Mouse (Mus musculus) heart, embryonic 11.5 days (tissue): Measurements from ENCODE around the gene Eif4e3. TPM values are rescaled to one million over a fixed set of nuclear protein-coding genes. Genes with fewer than 3 reads are reported as not detected.

Experiments used
- ATAC-seq: fragments of 200-750 bp; cut with Nextera tagmentation; replicated peaks from 2 replicates; pipeline ENCODE4 v1.8.0; 2017; ENCODE audit warnings: moderate library complexity; ENCODE audit not compliant: insufficient number of reproducible peaks, low FRiP score, low TSS enrichment
- H3K27ac ChIP-seq: fragments of 300-500 bp; sonication (generic); 2 replicates; pipeline ENCODE4 v1.5.1; 2014; ENCODE audit warnings: mild to moderate bottlenecking, low read depth, low read length
- H3K27me3 ChIP-seq: fragments of 300-500 bp; sonication (generic); 2 replicates; pipeline ENCODE4 v1.6.1; 2014; ENCODE audit warnings: mild to moderate bottlenecking, low read length, mixed read lengths; ENCODE audit not compliant: control insufficient read depth, insufficient read depth
- H3K36me3 ChIP-seq: fragments of 300-500 bp; sonication (generic); 2 replicates; pipeline ENCODE4 v1.6.1; 2014; ENCODE audit warnings: mild to moderate bottlenecking, low read length, moderate library complexity, mixed read lengths; ENCODE audit not compliant: control insufficient read depth, insufficient read depth
- H3K4me1 ChIP-seq: fragments of 300-500 bp; sonication (generic); 2 replicates; pipeline ENCODE4 v1.6.1; 2014; ENCODE audit warnings: low read length; ENCODE audit not compliant: control insufficient read depth, insufficient read depth
- H3K4me2 ChIP-seq: fragments of 300-500 bp; sonication (generic); 2 replicates; pipeline ENCODE4 v1.6.1; 2014; ENCODE audit warnings: mild to moderate bottlenecking, moderate library complexity
- H3K4me3 ChIP-seq: fragments of 300-500 bp; sonication (generic); 2 replicates; pipeline ENCODE4 v1.5.1; 2014; ENCODE audit warnings: low read depth, low read length
- H3K9ac ChIP-seq: fragments of 300-500 bp; sonication (generic); 2 replicates; pipeline ENCODE4 v1.6.1; 2014; ENCODE audit warnings: mild to moderate bottlenecking, low read depth, low read length, moderate library complexity
- H3K9me3 ChIP-seq: fragments of 300-500 bp; sonication (generic); replicated peaks from 2 replicates; pipeline ENCODE4 v1.6.1; 2016; ENCODE audit warnings: low read length; ENCODE audit not compliant: control insufficient read depth
- WGBS: fragments of 180-500 bp; shearing (Covaris S2); extraction: QIAGEN DNeasy Blood & Tissue Kit; methylation state at CpG from one replicate; pipeline ENCODE4 v1.1.7; 2014; ENCODE audit not compliant: insufficient replicate concordance; 5-methylcytosine and 5-hydroxymethylcytosine counted together
- polyA plus RNA-seq: library from polyadenylated mRNA; unstranded; fragments of >200 nt; fragmentation: Nextera tagmentation; extraction: Ambion mirVana; gene quantifications from 2 replicates; pipeline ENCODE4 v1.2.1, GENCODE M21; 2014

Gene Eif4e3
- polyA plus RNA-seq, 1 experiment from 2014 or later: 6.1 TPM

- no peak overlapping the region for H3K27ac ChIP-seq
- H3K9me3 ChIP-seq: no peaks in the 10 kb centered on the region
- no peak for ATAC-seq
- 44% methylated on average over 10 of the region's 10 CpGs for WGBS
- no peaks in the 10 kb centered on the region for H3K36me3 ChIP-seq
- no peaks in the 10 kb centered on the region for H3K4me1 ChIP-seq
- H3K4me2 ChIP-seq: no peak overlapping the region
- no peaks in the 10 kb centered on the region for H3K27me3 ChIP-seq
- H3K9ac ChIP-seq: no peak overlapping the region
- H3K4me3 ChIP-seq: no peak overlapping the region
These were observed 66.3 kb downstream of the Eif4e3 start for GRCm38 (mm10) chr6:99600168-99600793.

GRCm38 (mm10) chr6:99599651-99600050, 66.9 kb downstream of the Eif4e3 start:
- no peaks in the 10 kb centered on the region for H3K9me3 ChIP-seq
- no peaks in the 10 kb centered on the region for H3K36me3 ChIP-seq
- no peaks in the 10 kb centered on the region for H3K4me1 ChIP-seq
- no peaks in the 10 kb centered on the region for H3K27me3 ChIP-seq
- ATAC-seq: no peak
- no peak overlapping the region for H3K9ac ChIP-seq
- no peak overlapping the region for H3K4me3 ChIP-seq
- H3K27ac ChIP-seq: no peak overlapping the region
- 60% methylated on average over 8 of the region's 8 CpGs for WGBS
- H3K4me2 ChIP-seq: no peak overlapping the region

GRCm38 (mm10) chr6:99599229-99599628, 67.3 kb downstream of the Eif4e3 start:
- no peaks in the 10 kb centered on the region for H3K27me3 ChIP-seq
- 69% methylated on average over 5 of the region's 5 CpGs for WGBS
- H3K4me3 ChIP-seq: no peak overlapping the region
- ATAC-seq: no peak
- no peak overlapping the region for H3K9ac ChIP-seq
- no peak overlapping the region for H3K27ac ChIP-seq
- H3K9me3 ChIP-seq: no peaks in the 10 kb centered on the region
- no peaks in the 10 kb centered on the region for H3K36me3 ChIP-seq
- H3K4me1 ChIP-seq: no peaks in the 10 kb centered on the region
- H3K4me2 ChIP-seq: no peak overlapping the region

GRCm38 (mm10) chr6:99577040-99577439, 89.5 kb downstream of the Eif4e3 start:
- no peak for ATAC-seq
- no peaks in the 10 kb centered on the region for H3K36me3 ChIP-seq
- H3K9ac ChIP-seq: no peak overlapping the region
- no peak overlapping the region for H3K27ac ChIP-seq
- no peak overlapping the region for H3K4me2 ChIP-seq
- H3K4me1 ChIP-seq: no peaks in the 10 kb centered on the region
- no peak overlapping the region for H3K4me3 ChIP-seq
- H3K27me3 ChIP-seq: no peaks in the 10 kb centered on the region
- 53% methylated on average over 6 of the region's 6 CpGs for WGBS
- H3K9me3 ChIP-seq: no peaks in the 10 kb centered on the region

GRCm38 (mm10) chr6:99575633-99576032, 90.9 kb downstream of the Eif4e3 start:
- Histone ChIP-seq H3K4me1 (no peaks in the 10 kb centered on the region), H3K27me3 (no peaks in the 10 kb centered on the region), H3K4me2 (no peak overlapping the region), H3K9ac (no peak overlapping the region), H3K9me3 (no peaks in the 10 kb centered on the region), H3K27ac (no peak overlapping the region), H3K4me3 (no peak overlapping the region), H3K36me3 (no peaks in the 10 kb centered on the region)
- WGBS: 78% methylated on average over 6 of the region's 6 CpGs
- no peak for ATAC-seq

Other genes starting within 250 kb of the Eif4e3 start
- 97.9 and 110 TPM in 2 replicates for gene Foxp1, start 144.1 kb downstream of the Eif4e3 start, polyA plus RNA-seq
- gene Gm20696, start within 50 bp of the Eif4e3 start, polyA plus RNA-seq: 2.1 and 4.0 TPM in 2 replicates
- 1.2 and 1.4 TPM in 2 replicates for gene Gpr27, start 25.9 kb upstream of the Eif4e3 start, polyA plus RNA-seq
- not detected in 2 replicates for gene Prok2, start 59.6 kb upstream of the Eif4e3 start, polyA plus RNA-seq